Mouse (Mus musculus) cerebellum, adult 9-10 months (tissue): ENCODE data around the gene Bmp10.
"Not testable (repeated sequence)": the region's sequence is repeated elsewhere in the genome, so short reads cannot be mapped to it uniquely, and the experiment has no call there.

Source experiments
- DNase-seq: peaks from one replicate; pipeline ENCODE4 v3.0.0; 2022

Bmp10 gene

GRCm38 (mm10) chr6:87449534-87449933, 20.7 kb downstream of the Bmp10 start:
- DNase-seq = no peak

- DNase-seq = no peak
Observed at GRCm38 (mm10) chr6:87451016-87451415, 22.2 kb downstream of the Bmp10 start.

DNA sequence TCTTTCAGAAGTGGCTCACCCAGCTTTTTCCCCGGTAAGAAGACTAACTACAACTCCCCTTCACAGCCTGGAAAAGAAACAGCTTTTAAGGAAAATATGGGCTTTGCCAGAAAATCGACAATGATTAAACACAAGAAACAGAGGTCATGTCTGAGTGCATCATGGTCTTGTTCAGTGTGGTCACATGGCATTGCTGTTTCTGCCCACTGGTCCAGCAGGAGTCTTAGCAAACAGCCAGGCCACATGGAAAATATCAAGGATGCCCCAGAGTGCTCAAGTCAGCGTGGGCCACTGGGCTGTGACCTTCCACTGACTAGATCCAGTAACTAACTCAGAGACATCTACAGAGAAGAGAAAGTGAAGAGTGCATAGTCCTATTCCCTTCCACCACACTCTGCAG, 23.0 kb downstream of the Bmp10 start:
- DNase-seq = no peak

DNA sequence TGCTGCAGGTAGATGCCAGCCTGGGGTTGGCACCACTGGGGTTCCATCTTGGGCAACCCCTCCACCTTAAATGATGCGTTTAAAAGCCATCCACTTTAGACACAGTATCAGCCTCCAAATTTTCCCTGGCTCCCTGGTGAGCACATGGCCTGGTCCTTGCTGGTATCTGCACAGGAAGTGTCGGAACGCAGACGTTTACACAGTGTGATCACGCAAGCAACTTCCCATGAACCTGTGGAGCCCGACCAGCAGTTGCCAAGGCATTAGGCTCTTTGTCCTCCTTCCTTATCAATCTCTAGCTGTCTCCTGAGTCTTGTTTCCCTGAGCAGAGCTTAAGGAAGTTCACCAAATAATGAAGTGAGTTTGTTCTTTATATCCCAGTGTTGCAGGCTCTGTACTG, 26.7 kb downstream of the Bmp10 start:
- no peak for DNase-seq

DNA sequence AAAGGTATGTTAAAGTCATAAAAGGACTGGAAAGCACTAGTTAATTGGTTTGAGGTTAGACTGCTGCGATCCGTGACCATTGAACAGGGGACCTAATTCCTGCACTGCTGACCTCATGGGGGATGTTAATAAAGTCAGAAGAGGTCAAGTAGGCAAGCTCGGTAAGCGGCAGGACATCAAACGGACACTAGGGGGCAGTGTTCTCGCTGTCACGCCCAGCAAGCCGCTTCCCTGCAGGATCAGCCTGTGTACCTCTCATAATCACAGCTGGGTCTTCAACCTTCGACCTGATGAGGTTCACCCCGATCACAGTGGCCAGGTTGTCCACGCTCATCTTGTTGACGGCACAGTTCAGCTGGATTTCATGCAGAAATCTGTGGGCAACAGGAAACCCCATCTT, 37.4 kb downstream of the Bmp10 start:
- peak; percentile 39 for DNase-seq

GRCm38 (mm10) chr6:87467373-87467772, 38.6 kb downstream of the Bmp10 start:
- DNase-seq = no peak

DNA sequence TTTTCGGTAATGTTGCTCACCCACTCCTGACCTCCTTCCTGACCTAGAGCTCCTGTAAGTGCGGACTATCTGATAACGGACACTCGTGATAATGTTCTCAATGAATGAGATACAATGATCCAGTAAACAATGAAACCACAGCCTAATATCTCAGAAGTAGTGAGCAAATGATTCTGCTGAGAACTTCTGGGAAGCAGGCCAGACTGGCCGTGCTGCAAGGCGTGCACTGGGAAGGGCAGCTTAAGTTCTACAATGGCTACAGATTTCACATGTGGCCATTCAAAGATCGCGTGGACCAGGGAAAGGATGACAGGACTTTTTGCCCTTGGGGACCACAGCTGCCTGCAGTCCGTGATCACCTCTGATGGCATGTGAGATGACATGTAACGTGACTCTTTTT, 39.6 kb downstream of the Bmp10 start:
- DNase-seq = no peak

GRCm38 (mm10) chr6:87470098-87470497, 41.3 kb downstream of the Bmp10 start:
- not testable (repeated sequence) for DNase-seq

DNA sequence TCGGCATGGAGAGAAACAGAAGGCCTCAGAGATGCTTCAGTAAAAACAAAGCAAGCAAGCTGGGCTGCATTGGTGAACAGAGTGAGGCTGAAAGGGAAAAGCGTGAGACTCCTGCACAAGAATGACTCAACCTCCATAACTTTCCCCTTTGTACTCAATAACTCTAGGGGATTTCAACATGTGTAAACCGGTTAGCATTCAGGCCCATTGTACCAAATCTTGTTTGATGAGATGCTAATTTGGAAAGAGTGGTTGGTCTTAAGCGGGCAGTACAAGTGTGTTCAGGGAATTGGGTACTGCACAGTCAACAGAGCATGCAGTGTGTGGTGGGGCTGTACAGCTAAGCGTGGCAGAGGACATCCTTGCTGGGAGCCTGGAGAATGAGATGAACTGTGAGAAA, 46.4 kb downstream of the Bmp10 start:
- no peak for DNase-seq

- no peak for DNase-seq
Observed at GRCm38 (mm10) chr6:87478847-87479246, 50.1 kb downstream of the Bmp10 start.

GRCm38 (mm10) chr6:87479291-87479999, 50.7 kb downstream of the Bmp10 start:
- DNase-seq = no peak

GRCm38 (mm10) chr6:87483224-87483899, 54.6 kb downstream of the Bmp10 start:
- no peak for DNase-seq

GRCm38 (mm10) chr6:87483900-87484289, 55.1 kb downstream of the Bmp10 start:
- no peak for DNase-seq

DNA sequence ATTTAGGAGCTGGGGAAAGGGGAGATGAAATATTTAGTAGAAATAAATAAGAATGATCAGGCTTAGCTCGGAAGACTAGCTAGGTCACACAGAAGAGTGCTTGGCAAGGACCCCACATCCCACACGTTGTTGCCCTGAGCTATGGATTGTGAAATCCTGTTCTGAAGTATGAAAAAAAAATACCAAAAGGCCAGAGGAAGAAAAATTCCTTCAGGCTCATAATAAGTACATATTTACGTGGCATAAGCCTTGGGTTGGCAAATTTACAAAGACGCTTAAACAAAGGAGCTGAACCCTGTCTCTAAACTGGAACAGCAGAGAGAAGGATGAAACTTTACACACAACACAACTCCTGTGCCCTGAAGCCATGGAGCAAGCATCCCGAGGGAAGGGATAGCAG, 56.0 kb downstream of the Bmp10 start:
- DNase-seq = no peak
